Mouse (Mus musculus): ENCODE results near the gene Exoc2.

- TF ChIP-seq POLR2A (IDR thresholded peaks at IDR 0.05; ENCODE audit: extremely low read depth, insufficient read depth, low read length) (no peak), CTCF (IDR thresholded peaks at IDR 0.05; ENCODE audit: low read depth, low read length) (no peak)
These were observed 181.2 kb downstream of the Exoc2 start for GRCm38 (mm10) chr13:30792741-30793140.
